8 mouse cellular contexts compared by ENCODE assay signal in genomic region chr7:127745251-127745651, GRCm38 (mm10). TPM values are rescaled to one million over a fixed set of nuclear protein-coding genes. Genes with fewer than 3 reads are reported as not detected.
DNase-seq lines count a peak whose midpoint lies in the region; ATAC-seq and TF ChIP-seq lines count a peak whose summit lies in the region.

No protein-coding gene starts in this region.

- under 1% methylated on average over 19 of the region's 19 CpGs for WGBS in forebrain, embryonic 15.5 days
- 0% methylated on average over 19 of the region's 19 CpGs for WGBS in lung, adult 2 months

- H3K4me1 ChIP-seq in G1E (ENCODE audit: insufficient read depth, low read depth, low read length): peaks cover 34% of the 10 kb centered on the region
- peaks cover 20% of the 10 kb centered on the region for H3K4me1 ChIP-seq in forebrain, embryonic 15.5 days
- peaks cover 10% of the 10 kb centered on the region; the same call in 1 of the 2 replicates for H3K4me1 ChIP-seq in lung, adult 2 months (ENCODE audit: control insufficient read depth, insufficient read depth, low read length)

- no peak for TF ChIP-seq CTCF in G1E (IDR thresholded peaks at IDR 0.05; ENCODE audit: low read depth, low read length)
- TF ChIP-seq CTCF in lung, adult 2 months (IDR thresholded peaks at IDR 0.05; ENCODE audit: insufficient read depth, low read length): no peak

- peak overlapping the region; percentile 82 for H3K4me3 ChIP-seq in G1E (ENCODE audit: low read depth, low read length)
- H3K4me3 ChIP-seq in forebrain, embryonic 15.5 days: peak overlapping the region; percentile 95
- H3K4me3 ChIP-seq in lung, adult 2 months (replicated peaks; ENCODE audit: extremely low read depth, low read depth, low read length): peak overlapping the region; percentile 68

- intact Hi-C loops in heart, postnatal 25 days (cut with DNase I): loop anchor here (5.0 kb wide), 1 partner anchor 33 kb away; the partner anchor contains the start of gene Ctf1

- peak overlapping the region; percentile 87 for H3K4me2 ChIP-seq in forebrain, embryonic 15.5 days (replicated peaks)

- TF ChIP-seq POLR2A in lung, adult 2 months (IDR thresholded peaks at IDR 0.05; ENCODE audit: borderline replicate concordance, extremely low read depth, low read depth, low read length): peak; percentile 39; the same call in 1 of the 2 replicates

- H3K9me3 ChIP-seq in G1E (replicated peaks): no peaks in the 10 kb centered on the region
- no peaks in the 10 kb centered on the region for H3K9me3 ChIP-seq in forebrain, embryonic 15.5 days

- peak; percentile 75 for ATAC-seq in G1E (ENCODE audit: extremely low read depth, insufficient number of reproducible peaks, low FRiP score, poor library complexity, severe bottlenecking)
- peak; percentile 93 for ATAC-seq in forebrain, embryonic 15.5 days (replicated peaks)
- peak; percentile 87 for ATAC-seq in neutrophil, adult 5-6 weeks (ENCODE audit: extremely low read depth, insufficient number of reproducible peaks, low FRiP score, poor library complexity, severe bottlenecking)

- H3K9ac ChIP-seq in forebrain, embryonic 15.5 days (replicated peaks): peak overlapping the region; percentile 96

- peak overlapping the region; percentile 96 for H3K27ac ChIP-seq in forebrain, embryonic 15.5 days (replicated peaks)

- DNase-seq in G1E (ENCODE audit: low spot score): peak; percentile 79
- peak; percentile 96 for DNase-seq in cerebellum, adult 11-12 months
- DNase-seq in heart, postnatal 25 days (ENCODE audit: low spot score): peak; percentile 86
- DNase-seq in layer of hippocampus, adult 18-20 months (ENCODE audit: low spot score in 2 of 2): peak; percentile 95 to 98
- DNase-seq in lung, adult 2 months: peak; percentile 88
- DNase-seq in thymus, adult 18-20 months: peak; percentile 80 to 89

- peaks cover 28% of the 10 kb centered on the region for H3K36me3 ChIP-seq in G1E (replicated peaks)
- peaks cover 18% of the 10 kb centered on the region for H3K36me3 ChIP-seq in forebrain, embryonic 15.5 days

- H3K27me3 ChIP-seq in G1E (ENCODE audit: insufficient read depth, low read length): peaks cover 11% of the 10 kb centered on the region
- no peaks in the 10 kb centered on the region for H3K27me3 ChIP-seq in forebrain, embryonic 15.5 days

RNA-seq across cellular contexts. Expression of gene Fbxl19, which starts 0.9 kb away (rescaled TPM):
- total RNA-seq in G1E (2014; fragmentation: Nextera tagmentation) (6.4 and 6.9 TPM in 2 replicates), G1E (2017) (15.1 and 18.8 TPM in 2 replicates)
- 54.4 and 58.5 TPM in 2 replicates for polyA plus RNA-seq in G1E (2012)
- polyA plus RNA-seq in forebrain, embryonic 15.5 days (2015; fragmentation: Nextera tagmentation; extraction: Ambion mirVana): 9.4 and 10.5 TPM in 2 replicates
- 1 to 10 TPM; 3.0 to 4.2 TPM for total RNA-seq in heart, postnatal 25 days (2021)
- total RNA-seq in layer of hippocampus, adult 18-20 months (2021): 10 to 100 TPM; 59.2 to 59.7 TPM
- polyA plus RNA-seq in lung, adult 2 months (2012; rRNA removed): 25.9 and 27.3 TPM in 2 replicates
- 9.0 and 9.2 TPM in 2 replicates for total RNA-seq in neutrophil, adult 5-6 weeks (2017)

RNA-seq across cellular contexts. Expression of gene Ctf2, which starts 13.3 kb away (rescaled TPM):
- total RNA-seq in G1E (2014; fragmentation: Nextera tagmentation): not detected in 2 replicates
- total RNA-seq in G1E (2017): 0.16 TPM in 1 of 2 replicates, not detected in the other
- polyA plus RNA-seq in G1E (2012): not detected in 2 replicates
- 0.10 and 0.19 TPM in 2 replicates for polyA plus RNA-seq in forebrain, embryonic 15.5 days (2015; fragmentation: Nextera tagmentation; extraction: Ambion mirVana)
- not detected for total RNA-seq in heart, postnatal 25 days (2021)
- not detected for total RNA-seq in layer of hippocampus, adult 18-20 months (2021)
- polyA plus RNA-seq in lung, adult 2 months (2012; rRNA removed): not detected in 2 replicates
- total RNA-seq in neutrophil, adult 5-6 weeks (2017): not detected in 2 replicates

RNA-seq across cellular contexts. Expression of gene Orai3, which starts 24.4 kb away (rescaled TPM):
- total RNA-seq in G1E (2014; fragmentation: Nextera tagmentation) (27.4 and 27.7 TPM in 2 replicates), G1E (2017) (47.1 and 53.8 TPM in 2 replicates)
- 30.2 and 43.1 TPM in 2 replicates for polyA plus RNA-seq in G1E (2012)
- 8.7 and 8.8 TPM in 2 replicates for polyA plus RNA-seq in forebrain, embryonic 15.5 days (2015; fragmentation: Nextera tagmentation; extraction: Ambion mirVana)
- 10 to 100 TPM; 16.5 to 19.4 TPM for total RNA-seq in heart, postnatal 25 days (2021)
- 10 to 100 TPM; 25.9 to 29.3 TPM for total RNA-seq in layer of hippocampus, adult 18-20 months (2021)
- polyA plus RNA-seq in lung, adult 2 months (2012; rRNA removed): 39.1 and 45.6 TPM in 2 replicates
- 35.7 and 42.8 TPM in 2 replicates for total RNA-seq in neutrophil, adult 5-6 weeks (2017)

RNA-seq across cellular contexts. Expression of gene Setd1a, which starts 31.2 kb away (rescaled TPM):
- total RNA-seq in G1E (2014; fragmentation: Nextera tagmentation): 104 and 115 TPM in 2 replicates
- 9.1 and 10.0 TPM in 2 replicates for total RNA-seq in G1E (2017)
- 103 and 118 TPM in 2 replicates for polyA plus RNA-seq in G1E (2012)
- 22.4 and 24.8 TPM in 2 replicates for polyA plus RNA-seq in forebrain, embryonic 15.5 days (2015; fragmentation: Nextera tagmentation; extraction: Ambion mirVana)
- total RNA-seq in heart, postnatal 25 days (2021): 10 to 100 TPM; 18.8 to 21.1 TPM
- 10 to 100 TPM; 35.4 to 44.6 TPM for total RNA-seq in layer of hippocampus, adult 18-20 months (2021)
- 10.8 and 15.6 TPM in 2 replicates for polyA plus RNA-seq in lung, adult 2 months (2012; rRNA removed)
- 14.4 and 16.7 TPM in 2 replicates for total RNA-seq in neutrophil, adult 5-6 weeks (2017)

RNA-seq across cellular contexts. Expression of gene Ctf1, which starts 32.7 kb away (rescaled TPM):
- total RNA-seq in G1E (2014; fragmentation: Nextera tagmentation): 5.3 and 9.6 TPM in 2 replicates
- total RNA-seq in G1E (2017): 0.41 and 2.3 TPM in 2 replicates
- polyA plus RNA-seq in G1E (2012): 1.7 and 2.2 TPM in 2 replicates
- 3.8 and 5.8 TPM in 2 replicates for polyA plus RNA-seq in forebrain, embryonic 15.5 days (2015; fragmentation: Nextera tagmentation; extraction: Ambion mirVana)
- total RNA-seq in heart, postnatal 25 days (2021): 1 to 10 TPM; 7.1 to 9.3 TPM
- total RNA-seq in layer of hippocampus, adult 18-20 months (2021): 1 to 10 TPM; 3.5 to 4.6 TPM
- 20.1 and 21.1 TPM in 2 replicates for polyA plus RNA-seq in lung, adult 2 months (2012; rRNA removed)
- not detected in 2 replicates for total RNA-seq in neutrophil, adult 5-6 weeks (2017)

Comparison
In these comparisons a context has a peak if more than half of its experiments do, and no peak if none do; other contexts are left out.
1. Peak in every context shown above with its lines: DNase-seq, ATAC-seq, H3K4me3 ChIP-seq and H3K27ac ChIP-seq.